Mouse (Mus musculus): Measurements from ENCODE around the gene Fnbp1.
A peak's percentile ranks its signal among the peaks of the same experiment; 100 is the strongest.
"Not testable (repeated sequence)": the region's sequence is repeated elsewhere in the genome, so short reads cannot be mapped to it uniquely, and the experiment has no call there.

Gene Fnbp1

DNA sequence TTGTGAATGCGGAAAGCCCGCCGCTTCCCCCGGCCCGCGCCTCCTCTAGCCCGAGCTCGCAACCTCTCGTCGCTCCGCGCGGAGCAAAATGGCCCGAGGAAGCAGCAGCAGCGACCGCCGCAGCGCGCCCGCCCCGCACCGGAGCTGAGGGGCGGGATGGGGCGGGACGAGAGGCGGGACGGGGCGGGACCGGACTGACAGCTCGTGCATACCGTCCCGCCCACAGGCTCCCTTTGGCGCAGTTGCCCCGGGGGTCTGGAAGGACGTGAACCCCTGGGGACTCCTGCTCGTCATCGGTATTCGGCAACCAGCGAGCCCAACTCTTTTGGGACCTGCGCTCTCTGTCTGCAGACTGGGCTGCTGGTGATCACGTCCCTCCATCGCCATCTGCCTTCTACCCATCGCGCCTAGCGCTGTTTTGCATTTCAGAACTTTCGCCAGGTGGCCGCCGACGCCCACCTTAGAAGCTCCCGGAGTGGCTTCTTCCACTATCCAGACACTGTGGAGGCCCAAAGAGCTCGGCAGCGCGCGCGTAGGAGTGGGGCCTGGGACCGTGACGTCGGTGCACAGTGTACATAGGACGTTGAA, at the start of gene Fnbp1:
Gene Fnbp1, minus strand, starts transcription at position 142 of the 588 bp plus-strand sequence.
- peak; percentile 93 for DNase-seq

DNA sequence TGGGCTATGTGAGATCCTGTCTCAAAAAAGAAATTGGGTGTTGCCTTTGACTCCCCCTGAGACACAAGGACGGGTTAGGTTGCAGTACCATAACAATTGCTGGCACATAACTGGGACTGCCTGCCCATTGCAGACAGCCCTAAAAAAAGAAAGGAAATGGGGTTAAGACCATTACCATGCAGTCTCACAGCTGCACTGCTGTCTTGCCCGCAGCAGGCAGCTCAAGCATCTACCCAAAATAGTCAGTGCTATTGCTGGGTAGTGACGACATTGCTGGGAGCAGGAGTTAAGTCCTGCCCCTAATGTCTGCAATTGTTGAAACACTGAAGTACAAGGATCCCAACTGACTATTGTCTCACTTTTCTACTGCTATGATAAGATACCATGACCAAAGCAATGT, 47.8 kb upstream of the Fnbp1 start:
- no peak for DNase-seq

DNA sequence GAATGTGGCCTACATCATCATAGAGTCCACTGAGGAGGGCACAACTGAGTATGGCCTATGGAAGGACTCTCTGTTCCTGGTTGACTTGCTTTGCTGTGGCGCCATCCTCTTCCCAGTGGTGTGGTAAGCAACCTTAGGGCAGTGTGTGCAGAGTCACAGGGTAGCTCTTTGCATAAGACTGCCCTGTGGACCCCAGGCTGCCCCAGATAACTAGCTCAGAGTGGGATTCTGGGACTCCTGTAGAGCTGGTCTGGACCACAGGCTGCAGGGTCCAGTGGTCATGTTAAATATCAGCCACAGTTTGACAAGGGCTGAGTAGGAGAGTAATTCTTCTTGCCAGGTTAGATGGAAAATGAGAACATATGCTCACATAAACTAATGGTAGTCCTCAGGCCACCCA, 46.9 kb upstream of the Fnbp1 start:
- DNase-seq, result peak; percentile 48

DNA sequence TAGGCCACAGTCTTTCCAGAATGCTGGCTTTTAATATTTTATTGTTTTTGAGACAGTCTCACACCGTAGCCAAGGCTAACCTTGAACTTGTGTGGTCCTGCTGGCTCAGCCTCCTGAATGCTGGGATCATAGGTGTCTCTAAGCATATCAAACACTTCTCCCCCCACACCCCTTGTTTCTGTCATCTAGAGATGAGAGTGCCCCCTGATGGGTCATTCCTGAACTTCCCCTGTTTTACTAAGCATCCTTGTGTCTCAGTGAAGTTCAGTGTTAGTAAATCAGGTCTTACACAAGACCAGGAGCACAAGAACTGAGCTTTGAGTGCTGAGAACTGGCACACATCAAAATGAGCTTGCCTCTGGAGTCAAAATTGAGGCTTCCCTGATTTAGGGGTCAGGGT, 42.0 kb upstream of the Fnbp1 start:
- DNase-seq, result no peak

DNA sequence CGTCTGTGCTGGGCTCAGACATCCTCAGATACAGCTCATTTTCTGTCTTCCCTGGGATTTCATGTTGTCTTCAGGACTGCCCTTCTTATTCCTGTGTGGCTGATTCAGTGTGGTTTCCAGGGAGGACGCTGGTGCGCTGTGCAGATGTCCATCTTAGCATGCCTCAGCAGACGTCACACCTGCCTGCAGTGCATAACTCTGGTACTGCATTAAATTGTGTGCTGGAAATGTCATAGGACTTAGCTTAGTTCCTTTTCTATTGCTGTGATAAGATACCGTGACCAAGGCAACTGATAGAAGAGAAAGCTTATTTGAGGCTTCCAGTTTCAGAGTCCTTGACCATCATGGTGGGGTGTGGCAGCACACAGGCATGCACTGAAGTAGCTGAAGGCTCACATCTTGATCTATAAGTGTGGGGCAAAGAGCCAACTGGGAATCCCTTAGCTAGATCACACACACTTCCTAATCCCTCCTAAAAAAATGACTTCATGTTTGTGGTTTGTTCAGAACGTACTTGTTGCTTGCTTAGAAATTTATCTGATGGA, 41.0 kb upstream of the Fnbp1 start:
- DNase-seq, result no peak

DNA sequence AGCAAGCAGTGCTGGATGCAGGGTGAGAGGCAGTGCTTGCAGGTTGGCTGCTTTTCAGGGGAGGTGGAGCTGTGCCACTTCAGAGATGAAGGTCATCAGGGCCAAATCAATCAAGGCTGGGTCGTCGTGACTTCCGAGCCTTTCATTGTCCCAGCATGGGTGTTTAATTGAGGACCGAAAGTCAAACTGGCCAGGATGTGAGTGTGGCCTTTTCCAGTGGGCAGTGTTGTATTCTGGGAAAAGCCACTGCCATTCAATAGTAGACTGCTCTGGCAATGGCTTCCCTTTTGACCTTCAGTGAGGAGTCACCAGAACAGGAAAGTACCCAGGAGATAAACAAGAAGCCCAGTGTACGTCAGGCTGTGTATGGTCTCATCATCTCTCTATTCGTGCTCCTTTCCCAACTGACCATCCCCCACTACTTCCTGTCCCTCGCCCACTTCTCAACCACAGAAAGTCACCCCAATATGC, 38.3 kb upstream of the Fnbp1 start:
- DNase-seq, result no peak

DNA sequence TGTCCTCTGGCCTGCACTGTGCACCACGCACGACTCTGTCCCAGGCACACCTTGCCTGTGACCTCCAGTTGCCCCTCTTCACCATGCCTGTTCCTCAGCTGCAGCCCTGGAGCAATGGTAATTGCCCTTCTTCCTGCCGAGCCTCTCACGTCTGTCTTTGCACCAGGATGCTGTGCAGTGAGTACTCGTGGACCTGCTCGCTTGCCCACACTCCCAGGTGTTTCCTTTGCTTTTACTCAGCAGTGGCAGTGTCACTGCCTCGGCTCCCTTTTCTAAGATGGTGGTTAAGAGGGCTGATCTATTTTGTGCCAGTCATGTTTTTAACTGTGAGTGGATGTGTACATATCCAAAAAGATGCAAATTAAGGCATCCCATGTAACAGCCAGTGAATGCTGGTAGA, 37.7 kb upstream of the Fnbp1 start:
- no peak for DNase-seq

DNA sequence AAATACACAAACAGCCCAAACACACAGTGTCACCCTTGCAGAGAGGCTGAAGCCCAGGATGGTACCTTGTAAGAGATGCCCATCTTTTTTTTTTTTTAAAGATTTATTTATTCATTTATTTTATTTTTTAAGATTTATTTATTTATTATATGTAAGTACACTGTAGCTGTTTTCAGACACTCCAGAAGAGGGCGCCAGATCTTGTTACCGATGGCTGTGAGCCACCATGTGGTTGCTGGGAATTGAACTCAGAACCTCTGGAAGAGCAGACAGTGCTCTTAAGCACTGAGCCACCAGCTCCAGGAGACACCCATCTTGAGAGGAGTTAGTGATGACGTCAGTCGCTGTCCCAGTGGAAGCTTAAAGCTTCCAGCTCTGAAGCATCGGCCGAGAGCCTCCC, 36.8 kb upstream of the Fnbp1 start:
- DNase-seq, result not testable (repeated sequence)

DNA sequence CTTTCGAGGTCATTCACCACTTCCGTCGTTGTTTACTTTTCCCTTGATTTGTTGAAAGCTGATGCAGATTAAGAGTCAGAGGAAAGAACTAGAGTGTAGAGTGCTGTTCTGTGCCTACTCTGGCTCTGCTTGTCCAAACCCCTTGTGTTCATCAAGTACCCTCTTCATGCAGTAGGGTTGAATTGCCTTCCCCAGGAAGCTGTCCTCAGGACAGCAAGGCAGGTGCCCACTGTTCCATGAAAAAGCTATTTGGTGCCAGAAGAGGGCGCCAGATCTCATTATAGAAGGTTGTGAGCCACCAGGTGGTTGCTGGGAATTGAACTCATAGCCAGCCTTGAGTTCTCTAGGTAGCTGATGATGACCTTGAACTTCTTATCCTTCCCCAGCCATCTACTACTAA, 31.5 kb upstream of the Fnbp1 start:
- no peak for DNase-seq

DNA sequence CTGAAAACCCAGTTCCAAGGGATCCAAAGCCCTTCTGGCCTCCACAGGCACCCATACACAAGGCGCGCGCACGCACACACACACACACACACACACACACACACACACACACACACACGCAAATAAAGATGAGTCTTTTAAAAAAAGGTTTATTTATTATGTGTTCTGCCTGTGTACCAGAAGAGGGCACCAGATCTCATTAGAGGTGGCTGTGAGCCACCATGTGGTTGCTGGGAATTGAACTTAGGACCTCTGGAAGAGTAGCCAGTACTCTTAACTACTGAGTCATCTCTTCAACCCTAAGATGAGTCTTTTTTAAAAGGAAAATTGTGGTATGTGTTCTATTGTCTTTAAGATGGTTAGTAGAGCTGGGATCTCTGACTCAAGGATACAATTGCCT, 30.7 kb upstream of the Fnbp1 start:
- no peak for DNase-seq

DNA sequence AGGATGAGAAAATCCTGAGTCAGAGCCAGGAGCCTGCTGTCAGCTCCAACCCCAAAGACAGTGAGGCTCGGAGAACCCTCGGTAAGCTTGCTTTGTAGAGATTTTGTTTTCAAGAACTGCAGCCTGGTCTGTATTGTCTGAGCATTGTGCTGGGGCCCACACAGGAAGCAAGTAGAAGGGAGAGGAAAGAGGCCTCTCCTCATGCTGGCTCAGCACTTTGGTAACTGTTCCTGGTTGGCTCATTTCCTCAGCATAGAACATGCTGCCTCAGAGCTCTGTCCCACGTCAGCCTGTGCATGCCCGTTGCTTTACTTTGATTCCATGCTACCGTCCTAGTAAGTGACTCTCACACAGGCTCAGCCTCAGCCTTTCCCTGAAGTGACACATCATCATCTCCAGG, 30.2 kb upstream of the Fnbp1 start:
- peak; percentile 64 for DNase-seq

DNA sequence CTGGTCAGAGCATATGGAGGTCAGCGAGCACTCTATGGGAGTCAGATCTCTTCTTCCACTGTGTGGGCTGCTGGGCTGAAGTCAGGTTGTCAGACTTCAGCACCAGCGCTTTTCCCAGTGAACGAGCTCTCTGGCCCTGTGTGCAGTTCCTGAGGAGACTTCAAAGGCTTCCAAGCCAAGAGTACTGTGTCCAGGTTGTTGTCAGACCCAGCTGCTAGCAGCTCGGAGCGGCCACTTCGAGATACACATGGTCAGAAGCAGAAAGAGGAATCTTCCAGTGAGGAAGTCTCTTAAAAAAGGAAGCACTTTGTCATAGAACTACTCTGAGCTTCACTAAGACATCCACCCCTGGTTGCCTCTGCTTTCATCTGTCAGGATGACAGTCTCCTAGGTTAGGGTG, 28.4 kb upstream of the Fnbp1 start:
- peak; percentile 29 for DNase-seq

DNA sequence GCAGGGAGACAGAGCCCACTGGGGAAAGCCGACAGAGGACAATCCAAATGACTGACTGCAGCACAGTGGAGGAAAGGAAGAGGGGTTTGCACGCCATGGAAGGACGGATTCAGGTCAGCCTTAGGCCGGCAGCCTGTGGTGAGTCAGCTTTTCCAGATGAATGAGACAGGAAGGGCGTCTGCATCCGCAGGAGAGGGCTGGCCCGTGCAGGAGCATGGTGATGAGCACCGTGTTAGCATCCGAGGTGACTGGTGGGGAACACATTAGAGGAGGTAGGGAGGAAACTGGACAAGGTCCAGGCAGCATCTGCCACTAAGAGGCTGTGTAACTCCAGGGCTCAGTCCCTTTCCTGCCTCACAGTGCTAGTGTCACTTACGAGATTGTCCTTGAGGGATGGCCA, 27.2 kb upstream of the Fnbp1 start:
- peak; percentile 70 for DNase-seq

DNA sequence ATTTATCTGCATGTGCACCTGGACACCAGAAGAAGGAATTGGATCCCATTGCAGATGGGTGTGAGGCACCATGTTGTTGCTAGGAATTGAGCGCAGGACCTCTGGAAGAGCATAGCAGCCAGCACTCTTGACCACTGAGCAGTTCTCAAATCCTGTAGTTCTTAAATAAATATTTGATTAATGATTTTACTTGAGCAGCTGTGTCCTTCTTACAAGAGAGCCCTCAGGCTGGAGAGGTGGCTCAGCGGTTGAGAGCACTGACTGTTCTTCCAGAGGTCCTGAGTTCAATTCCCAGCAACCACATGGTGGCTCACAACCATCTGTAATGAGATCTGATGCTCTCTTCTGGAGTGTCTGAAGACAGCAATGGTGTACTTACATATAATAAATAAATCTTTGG, 25.8 kb upstream of the Fnbp1 start:
- DNase-seq, result not testable (repeated sequence)

DNA sequence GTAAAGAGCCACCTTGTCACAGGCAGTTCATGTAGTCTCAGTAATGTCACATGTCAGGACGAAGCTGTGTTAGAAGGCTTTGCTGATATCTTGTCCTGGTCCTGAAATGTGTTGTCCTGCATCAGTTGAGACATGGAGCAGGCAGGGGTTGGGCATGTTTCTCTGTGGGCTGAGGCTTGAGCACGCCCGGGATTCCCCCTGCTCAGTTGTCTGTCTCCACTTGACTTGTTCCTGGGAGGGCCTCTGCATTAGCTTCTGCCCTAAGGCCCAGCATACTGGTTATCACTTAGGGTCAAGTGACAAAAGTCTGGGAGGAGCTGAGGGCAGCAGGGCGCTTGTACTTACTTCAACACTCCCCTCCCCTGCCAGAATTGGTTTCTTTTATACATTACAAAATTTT, 23.7 kb upstream of the Fnbp1 start:
- DNase-seq, result no peak

DNA sequence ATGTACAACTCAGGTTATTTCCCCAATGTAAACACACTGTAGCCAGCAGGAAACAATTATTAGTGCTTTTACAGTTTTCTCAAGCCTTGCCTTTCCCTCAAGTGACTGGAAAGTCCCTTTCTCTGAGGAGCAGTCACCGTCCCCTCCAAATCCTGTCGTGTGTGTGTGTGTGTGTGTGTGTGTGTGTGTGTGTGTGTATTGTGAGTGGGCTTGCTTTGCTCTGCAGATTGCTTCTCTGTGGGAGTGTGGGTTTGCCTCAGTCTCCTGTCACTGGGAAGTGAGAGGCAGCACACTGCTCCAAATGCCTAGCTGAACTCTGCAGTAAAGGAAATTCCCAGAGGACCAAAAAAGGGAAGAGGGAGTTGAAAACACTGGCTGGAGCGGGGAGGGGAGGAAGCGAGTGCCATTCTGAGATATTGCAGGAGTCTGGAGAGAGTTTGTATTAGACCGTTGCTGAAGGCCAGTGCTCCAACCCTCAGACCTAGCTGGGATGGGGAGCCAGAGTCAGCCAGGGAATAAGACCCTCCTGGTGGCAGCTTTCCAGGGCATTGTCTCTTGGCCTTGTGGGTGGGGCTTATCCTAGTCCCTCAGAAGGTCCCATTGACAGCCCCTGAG, 23.1 kb upstream of the Fnbp1 start:
- peak; percentile 77 for DNase-seq

DNA sequence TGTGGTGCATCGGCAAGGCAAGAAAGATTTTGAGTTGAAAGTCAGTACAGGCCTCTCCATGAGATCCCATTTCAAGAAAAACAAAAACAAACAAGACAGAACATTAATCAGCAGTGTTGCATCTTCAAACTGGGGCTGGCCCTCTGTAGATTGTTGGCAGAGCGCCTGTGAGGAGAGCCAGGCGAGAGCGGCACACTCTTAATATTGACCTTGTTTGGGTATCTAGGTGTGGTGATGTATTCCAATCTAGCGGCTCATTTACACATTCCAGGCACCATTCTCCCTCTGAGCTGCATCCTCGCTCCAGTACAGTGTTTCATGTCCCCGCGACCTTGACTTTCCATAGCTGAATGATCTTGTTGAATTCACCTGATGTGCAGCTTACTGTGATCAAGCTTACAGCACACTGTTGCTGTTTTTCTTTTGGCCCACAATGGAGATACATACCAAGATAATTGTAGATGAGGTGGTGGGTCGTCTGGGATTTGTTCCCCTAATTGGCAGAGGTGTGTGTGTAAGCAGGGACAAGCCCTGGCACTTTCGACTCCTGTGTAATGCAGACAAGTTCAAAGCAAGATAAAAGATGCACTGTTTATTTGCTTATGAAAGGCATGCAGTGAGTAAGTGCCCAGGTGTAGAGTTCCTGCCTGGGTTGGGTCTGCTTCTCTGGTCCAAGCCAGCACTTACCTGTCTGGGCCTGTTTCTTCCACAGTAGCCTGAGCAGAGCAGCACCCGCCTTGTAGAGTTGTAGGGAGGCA, 21.7 kb upstream of the Fnbp1 start:
- DNase-seq, result peak; percentile 46

DNA sequence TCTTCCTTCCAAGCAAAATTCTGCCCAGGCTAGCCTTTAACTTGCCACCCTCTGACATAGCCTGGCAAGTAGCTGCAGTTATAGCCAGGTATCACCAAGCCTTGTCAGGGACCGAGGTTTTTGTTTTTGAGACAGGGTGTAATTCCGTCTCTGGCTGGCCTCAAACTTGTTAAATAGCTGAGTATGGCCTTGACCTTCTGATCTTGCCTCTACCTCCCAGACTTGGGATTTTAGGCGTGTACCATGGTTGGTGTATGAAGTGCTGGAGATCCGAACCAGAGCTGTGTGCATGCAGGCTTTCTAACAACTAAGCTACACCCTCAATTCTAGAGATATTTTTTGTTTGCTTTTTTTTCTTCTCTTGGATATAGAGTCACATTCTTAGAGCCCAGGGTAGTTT, 19.8 kb upstream of the Fnbp1 start:
- DNase-seq, result no peak

DNA sequence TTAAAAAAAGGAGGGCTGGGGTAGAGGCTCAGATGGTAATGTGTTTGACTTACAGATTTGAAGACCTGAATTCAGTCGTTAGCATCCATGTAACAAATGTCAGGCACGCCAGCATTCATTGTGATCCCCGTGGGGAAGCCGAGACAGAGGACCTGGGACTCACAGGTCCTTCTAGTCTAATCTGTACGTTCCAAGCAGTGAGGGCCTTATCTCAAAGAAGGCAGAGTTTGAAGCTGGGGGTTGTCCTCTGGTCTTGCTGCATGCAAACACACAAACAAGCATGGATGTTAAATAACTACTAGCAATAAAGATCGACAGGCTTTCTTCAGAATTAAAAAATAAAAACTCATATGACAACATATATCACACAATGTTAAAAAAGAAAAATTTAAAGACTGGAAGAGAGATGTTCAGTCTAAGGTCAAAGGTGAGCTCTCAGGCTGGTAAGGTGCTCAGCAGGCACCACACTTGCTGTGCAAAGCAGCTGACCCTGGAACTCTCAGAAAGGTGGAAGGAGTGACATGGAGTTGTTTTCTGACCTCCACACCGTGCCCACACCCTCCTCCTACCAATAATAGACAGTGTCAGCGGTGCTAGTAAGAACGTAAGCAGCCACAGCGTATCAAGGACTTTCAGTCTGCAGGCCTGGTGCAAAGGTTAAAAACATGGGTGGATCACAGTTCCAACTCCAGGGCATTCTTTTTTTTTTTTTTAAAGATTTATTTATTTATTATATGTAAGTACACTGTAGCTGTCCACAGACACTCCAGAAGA, 18.5 kb upstream of the Fnbp1 start:
- peak; percentile 57 for DNase-seq

DNA sequence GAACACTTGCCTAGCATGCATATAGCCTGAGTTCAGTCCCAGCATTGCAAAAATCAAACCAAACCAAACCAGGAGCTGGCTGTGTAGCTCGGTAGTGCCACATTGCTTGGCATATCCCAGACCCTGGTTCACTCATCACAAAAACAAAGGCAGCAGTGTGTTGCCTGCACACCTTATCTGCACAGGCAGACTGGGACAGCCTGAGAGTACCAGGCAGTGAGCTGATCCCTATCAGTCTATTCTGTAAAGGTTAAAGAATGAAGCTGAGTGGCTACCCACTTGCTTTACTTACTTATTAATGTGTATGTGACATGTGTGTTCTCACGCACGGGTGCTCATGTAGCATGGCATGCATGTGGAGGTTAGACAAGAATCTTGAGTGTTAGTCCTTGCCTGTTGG, 15.0 kb upstream of the Fnbp1 start:
- no peak for DNase-seq

DNA sequence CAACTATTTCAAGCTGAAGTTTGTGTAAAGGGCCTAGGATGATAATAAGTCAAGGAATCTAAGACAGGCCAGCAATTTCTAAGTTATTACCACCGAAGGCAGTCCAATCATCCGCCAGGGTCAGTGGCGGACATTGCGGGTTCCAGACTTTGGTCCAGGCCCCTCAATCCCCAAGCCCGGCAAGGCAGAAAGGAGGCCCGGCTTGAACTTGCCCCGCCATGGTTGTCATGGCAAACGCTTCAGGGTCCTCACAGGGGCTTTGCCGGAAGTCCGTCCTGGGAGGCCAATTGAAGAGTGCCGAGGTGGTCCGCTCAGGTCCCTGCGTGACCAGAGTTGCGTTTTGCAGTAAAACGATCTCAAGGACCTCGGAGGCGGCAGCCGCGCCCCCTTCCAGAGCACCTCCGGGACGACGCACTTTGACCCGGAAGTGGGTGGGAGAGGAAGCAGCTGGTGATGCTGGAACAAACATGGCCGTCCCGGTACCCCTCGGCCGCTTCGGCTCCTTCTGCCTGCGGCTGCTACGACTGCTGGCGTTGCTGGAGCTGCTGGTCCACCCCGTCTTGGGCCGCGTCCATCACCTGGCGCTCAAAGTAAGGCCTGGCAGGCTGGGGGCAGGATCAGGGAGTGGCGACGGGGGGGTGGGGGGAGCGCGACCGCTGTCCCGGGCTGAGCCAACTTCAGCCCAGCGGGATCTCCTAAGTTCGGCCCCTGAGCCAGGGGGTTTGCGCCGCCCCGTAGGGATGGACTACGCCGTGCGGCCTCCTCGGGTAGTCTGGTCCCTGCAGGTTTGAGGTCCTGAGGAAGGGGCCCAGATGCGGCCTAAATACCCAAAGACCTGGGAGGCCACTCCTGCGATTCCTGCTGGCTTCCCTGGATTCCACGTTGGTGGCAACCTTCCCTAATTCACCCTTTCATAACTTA, 10.3 kb upstream of the Fnbp1 start, which contains the start of gene Gpr107:
Gene Gpr107, plus strand, starts transcription at position 425 of the 921 bp plus-strand sequence.
- DNase-seq, result peak; percentile 90

DNA sequence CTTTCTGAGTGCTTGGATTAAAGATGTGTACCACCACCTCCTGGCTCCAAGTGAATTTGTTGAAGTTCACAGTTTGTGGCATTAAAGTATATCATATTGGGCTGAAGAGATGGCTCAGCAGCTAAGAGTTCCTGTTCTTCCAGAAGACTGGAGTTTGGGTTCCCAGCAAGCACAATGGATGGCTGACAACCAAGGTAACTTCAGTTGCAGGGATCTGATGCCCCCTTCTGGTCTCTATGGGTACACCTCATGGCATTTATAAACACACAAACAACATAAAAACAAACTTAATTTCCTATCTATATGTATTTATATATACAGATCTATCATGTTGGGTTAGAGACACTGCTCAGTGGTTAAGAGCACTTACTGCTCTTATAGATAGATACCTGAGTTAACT, 9.0 kb upstream of the Fnbp1 start:
- DNase-seq, result no peak

Data from kidney, postnatal 14 days (tissue).